17 mouse cellular contexts compared by ENCODE assay signal in the genomic region with DNA sequence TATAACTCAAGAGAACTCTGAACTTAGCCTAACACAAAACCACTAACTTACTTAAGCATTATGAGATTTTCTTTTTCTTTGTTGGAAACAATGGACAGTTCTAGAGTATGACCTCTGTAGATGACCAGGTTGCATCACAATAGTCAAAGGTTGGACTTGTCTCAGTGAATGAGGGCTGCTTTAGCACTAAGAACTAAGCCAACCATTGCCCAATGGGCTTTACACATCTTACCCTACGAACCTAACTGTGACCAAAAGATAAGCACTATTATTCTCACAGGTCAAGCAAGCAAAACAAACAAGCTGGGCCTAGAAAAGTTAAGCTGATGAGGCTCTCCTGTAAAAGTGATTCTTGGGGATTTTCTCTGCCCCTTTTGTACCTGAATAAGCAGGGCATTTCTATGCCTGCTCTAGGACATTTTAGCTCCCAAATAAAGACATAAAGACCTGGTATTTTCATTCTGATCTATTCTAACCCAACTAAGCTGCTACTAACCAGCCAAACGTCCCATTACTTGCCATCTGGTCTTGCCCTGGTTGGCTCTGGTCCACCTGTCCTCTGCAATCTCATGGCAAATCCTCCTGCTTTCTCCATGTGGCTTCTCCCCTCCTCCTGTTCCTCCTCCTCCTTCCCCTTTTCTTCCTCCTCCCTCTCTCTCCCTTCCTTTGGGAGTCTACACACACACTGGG. TPM values are rescaled to one million over a fixed set of nuclear protein-coding genes. Genes with fewer than 3 reads are reported as not detected.
A peak's percentile ranks its signal among the peaks of the same experiment; 100 is the strongest.
DNase-seq lines count a peak whose midpoint lies in the region; ATAC-seq and TF ChIP-seq lines count a peak whose summit lies in the region.
"Had no signal": no experiment of that assay in that cellular context is flagged by ENCODE, and none has a peak within 500 bp of the region (broad histone marks: within the 10 kb centered on the region; RNA-seq: fewer than 3 reads in every experiment).

No protein-coding gene starts in this region.

- no peaks in the 10 kb centered on the region for H3K27me3 ChIP-seq in liver, embryonic 13.5 days
- no peaks in the 10 kb centered on the region for H3K27me3 ChIP-seq in liver, embryonic 12.5 days (replicated peaks)
- H3K27me3 ChIP-seq in cerebellum, adult 2 months (ENCODE audit: control insufficient read depth, insufficient read depth, low read length): no peaks in the 10 kb centered on the region
- no peaks in the 10 kb centered on the region for H3K27me3 ChIP-seq in embryonic facial prominence, embryonic 10.5 days (replicated peaks; ENCODE audit: low read depth, poor library complexity, severe bottlenecking)
- H3K27me3 ChIP-seq in midbrain, embryonic 10.5 days (ENCODE audit: low read depth, poor library complexity, severe bottlenecking): no peaks in the 10 kb centered on the region
- H3K27me3 ChIP-seq: forebrain, embryonic 13.5 days had no signal

- H3K9ac ChIP-seq in liver, embryonic 13.5 days: no peak overlapping the region
- H3K9ac ChIP-seq in liver, embryonic 12.5 days: no peak overlapping the region
- H3K9ac ChIP-seq: forebrain, embryonic 13.5 days; lung, embryonic 14.5 days had no signal

- H3K36me3 ChIP-seq in liver, embryonic 13.5 days: peaks cover 72% of the 10 kb centered on the region
- H3K36me3 ChIP-seq in liver, embryonic 12.5 days: peaks cover 80% of the 10 kb centered on the region
- peaks cover 74% of the 10 kb centered on the region for H3K36me3 ChIP-seq in embryonic facial prominence, embryonic 10.5 days (replicated peaks)
- peaks cover 63% of the 10 kb centered on the region for H3K36me3 ChIP-seq in midbrain, embryonic 10.5 days

- no peak overlapping the region for H3K4me3 ChIP-seq in liver, embryonic 13.5 days (replicated peaks)
- no peak overlapping the region for H3K4me3 ChIP-seq in liver, embryonic 12.5 days
- no peak overlapping the region for H3K4me3 ChIP-seq in cerebellum, adult 2 months (replicated peaks; ENCODE audit: insufficient read depth, low read depth, low read length)
- no peak overlapping the region for H3K4me3 ChIP-seq in embryonic facial prominence, embryonic 10.5 days
- no peak overlapping the region for H3K4me3 ChIP-seq in midbrain, embryonic 10.5 days
- H3K4me3 ChIP-seq: forebrain, embryonic 13.5 days; hindbrain, embryonic 10.5 days had no signal

- H3K27ac ChIP-seq in liver, embryonic 13.5 days: peak overlapping the region; percentile 31
- H3K27ac ChIP-seq in liver, embryonic 12.5 days: no peak overlapping the region
- H3K27ac ChIP-seq in cerebellum, adult 2 months (ENCODE audit: insufficient read depth, low read length): no peak overlapping the region; the same call in 1 of the 2 replicates
- H3K27ac ChIP-seq in embryonic facial prominence, embryonic 10.5 days (replicated peaks): no peak overlapping the region
- no peak overlapping the region for H3K27ac ChIP-seq in midbrain, embryonic 10.5 days (replicated peaks)
- H3K27ac ChIP-seq: forebrain, embryonic 13.5 days; hindbrain, embryonic 10.5 days had no signal

- no peak for TF ChIP-seq CTCF in cerebellum, adult 2 months (IDR thresholded peaks at IDR 0.05; ENCODE audit: borderline replicate concordance, insufficient read depth, low read depth, low read length)

- no peak overlapping the region for H3K4me2 ChIP-seq in liver, embryonic 13.5 days
- no peak overlapping the region for H3K4me2 ChIP-seq in liver, embryonic 12.5 days
- H3K4me2 ChIP-seq: forebrain, embryonic 13.5 days; heart, embryonic 11.5 days; lung, embryonic 14.5 days had no signal

- 59% methylated on average over 2 of the region's 2 CpGs for WGBS in liver, embryonic 13.5 days (ENCODE audit: insufficient replicate concordance)
- WGBS in liver, embryonic 12.5 days (ENCODE audit: insufficient replicate concordance): 57% methylated on average over 2 of the region's 2 CpGs
- 37% methylated on average over 2 of the region's 2 CpGs for WGBS in cerebellum, adult 2 months
- WGBS in embryonic facial prominence, embryonic 10.5 days: 75% methylated on average over 2 of the region's 2 CpGs
- WGBS in midbrain, embryonic 10.5 days: 84% methylated on average over 2 of the region's 2 CpGs

- ATAC-seq in liver, embryonic 13.5 days (ENCODE audit: low read depth): no peak
- no peak for ATAC-seq in liver, embryonic 12.5 days
- ATAC-seq: forebrain, embryonic 13.5 days had no signal

- no peak for TF ChIP-seq POLR2A in cerebellum, adult 2 months (IDR thresholded peaks at IDR 0.05; ENCODE audit: borderline replicate concordance, insufficient read depth, low read length)

- no peaks in the 10 kb centered on the region for H3K9me3 ChIP-seq in liver, embryonic 13.5 days (replicated peaks)
- H3K9me3 ChIP-seq in liver, embryonic 12.5 days (replicated peaks): no peaks in the 10 kb centered on the region
- no peaks in the 10 kb centered on the region for H3K9me3 ChIP-seq in embryonic facial prominence, embryonic 10.5 days
- no peaks in the 10 kb centered on the region for H3K9me3 ChIP-seq in midbrain, embryonic 10.5 days (replicated peaks)
- H3K9me3 ChIP-seq: forebrain, embryonic 13.5 days; G1E; hindbrain, embryonic 10.5 days had no signal

- peak; percentile 87 for DNase-seq in heart, adult 11 months
- DNase-seq in heart, adult 8-10 months (ENCODE audit: low spot score): no peak
- DNase-seq in liver, embryonic 13.5 days: no peak
- DNase-seq in cerebellum, adult 2 months: peak; percentile 75 to 86
- peak; percentile 77 to 79 for DNase-seq in cerebellum, postnatal 36 days
- no peak for DNase-seq in embryonic facial prominence, embryonic 10.5 days (ENCODE audit: low spot score)
- DNase-seq in midbrain, embryonic 10.5 days (ENCODE audit: low spot score): no peak
- DNase-seq: gastrocnemius, postnatal 10 days; kidney, adult 11 months; lung, embryonic 14.5 days; lung, postnatal 4 days; right cerebral cortex, postnatal 25 days had no signal

- H3K4me1 ChIP-seq in liver, embryonic 13.5 days (replicated peaks): peaks cover 34% of the 10 kb centered on the region
- H3K4me1 ChIP-seq in liver, embryonic 12.5 days: peaks cover 28% of the 10 kb centered on the region
- H3K4me1 ChIP-seq in cerebellum, adult 2 months (ENCODE audit: control insufficient read depth, insufficient read depth, low read length): peaks cover 10% of the 10 kb centered on the region; the same call in 1 of the 2 replicates
- no peaks in the 10 kb centered on the region for H3K4me1 ChIP-seq in embryonic facial prominence, embryonic 10.5 days
- no peaks in the 10 kb centered on the region for H3K4me1 ChIP-seq in midbrain, embryonic 10.5 days
- H3K4me1 ChIP-seq: forebrain, embryonic 13.5 days; hindbrain, embryonic 10.5 days had no signal

RNA-seq across cellular contexts. Expression of a gene that starts 22.7 kb away (rescaled TPM):
- 10 to 100 TPM; 36.3 to 41.1 (median 40.7) TPM for total RNA-seq in heart, adult 8-10 months (2022)
- 132 and 134 TPM in 2 replicates for polyA plus RNA-seq in liver, embryonic 13.5 days (2015; fragmentation: Nextera tagmentation; extraction: Ambion mirVana)
- 136 and 138 TPM in 2 replicates for polyA plus RNA-seq in liver, embryonic 12.5 days (2016; fragmentation: Nextera tagmentation; extraction: Ambion mirVana)
- 84.3 and 88.6 TPM in 2 replicates for polyA plus RNA-seq in cerebellum, adult 2 months (2012; rRNA removed)
- polyA plus RNA-seq in embryonic facial prominence, embryonic 10.5 days (2016; fragmentation: Nextera tagmentation; extraction: Ambion mirVana): 191 and 192 TPM in 2 replicates
- polyA plus RNA-seq in midbrain, embryonic 10.5 days (2016; fragmentation: Nextera tagmentation; extraction: Ambion mirVana): 169 and 182 TPM in 2 replicates

RNA-seq across cellular contexts. Expression of a gene that starts 22.7 kb away (rescaled TPM):
- total RNA-seq in heart, adult 8-10 months (2022): 10 to 100 TPM; 48.3 to 63.3 (median 50.8) TPM
- 13.3 and 16.9 TPM in 2 replicates for polyA plus RNA-seq in liver, embryonic 13.5 days (2015; fragmentation: Nextera tagmentation; extraction: Ambion mirVana)
- 19.1 and 20.2 TPM in 2 replicates for polyA plus RNA-seq in liver, embryonic 12.5 days (2016; fragmentation: Nextera tagmentation; extraction: Ambion mirVana)
- polyA plus RNA-seq in cerebellum, adult 2 months (2012; rRNA removed): 57.2 and 60.3 TPM in 2 replicates
- polyA plus RNA-seq in embryonic facial prominence, embryonic 10.5 days (2016; fragmentation: Nextera tagmentation; extraction: Ambion mirVana): 16.8 and 18.1 TPM in 2 replicates
- 16.0 and 20.8 TPM in 2 replicates for polyA plus RNA-seq in midbrain, embryonic 10.5 days (2016; fragmentation: Nextera tagmentation; extraction: Ambion mirVana)

RNA-seq across cellular contexts. Expression of a gene that starts 48.1 kb away (rescaled TPM):
- 10 to 100 TPM; 26.6 to 30.4 (median 29.7) TPM for total RNA-seq in heart, adult 8-10 months (2022)
- polyA plus RNA-seq in liver, embryonic 13.5 days (2015; fragmentation: Nextera tagmentation; extraction: Ambion mirVana): 9.2 TPM in 2 replicates
- 12.4 and 13.7 TPM in 2 replicates for polyA plus RNA-seq in liver, embryonic 12.5 days (2016; fragmentation: Nextera tagmentation; extraction: Ambion mirVana)
- 62.4 and 64.0 TPM in 2 replicates for polyA plus RNA-seq in cerebellum, adult 2 months (2012; rRNA removed)
- polyA plus RNA-seq in embryonic facial prominence, embryonic 10.5 days (2016; fragmentation: Nextera tagmentation; extraction: Ambion mirVana): 36.5 and 37.9 TPM in 2 replicates
- 30.9 and 33.6 TPM in 2 replicates for polyA plus RNA-seq in midbrain, embryonic 10.5 days (2016; fragmentation: Nextera tagmentation; extraction: Ambion mirVana)

Comparison
In these comparisons a context has a peak if more than half of its experiments do, and no peak if none do; other contexts are left out.
1. DNase-seq: peak in heart, adult 11 months (single experiment), cerebellum, adult 2 months (2 of 2) and cerebellum, postnatal 36 days (2 of 2); none in heart, adult 8-10 months (single experiment), liver, embryonic 13.5 days (single experiment), embryonic facial prominence, embryonic 10.5 days (single experiment) and midbrain, embryonic 10.5 days (single experiment).